In genomic region chr5:57717238-57717905, GRCm38 (mm10) we compare ENCODE assay signal across 7 mouse cellular contexts. TPM values are rescaled to one million over a fixed set of nuclear protein-coding genes. Genes with fewer than 3 reads are reported as not detected.
DNase-seq lines count a peak whose midpoint lies in the region; ATAC-seq and TF ChIP-seq lines count a peak whose summit lies in the region.

No protein-coding gene starts in this region.

- intact Hi-C loops in gastrocnemius, postnatal 14 days (cut with DNase I; ENCODE audit: low total_unique reads), result loop anchor here (10.0 kb wide), 1 partner anchor 1017 kb away; no protein-coding TSS in a partner anchor

- H3K27ac ChIP-seq in intestine, embryonic 15.5 days, result peak overlapping the region; percentile 91
- H3K27ac ChIP-seq in limb, embryonic 11.5 days (replicated peaks; ENCODE audit: low read depth, low read length), result peak overlapping the region; percentile 82
- H3K27ac ChIP-seq in midbrain, embryonic 12.5 days (replicated peaks), result peak overlapping the region; percentile 89
- peak overlapping the region; percentile 21; the same call in 1 of the 2 replicates for H3K27ac ChIP-seq in spleen, adult 2 months (ENCODE audit: insufficient read depth, low read length)

- no peaks in the 10 kb centered on the region for H3K27me3 ChIP-seq in intestine, embryonic 15.5 days (replicated peaks)
- H3K27me3 ChIP-seq in limb, embryonic 11.5 days (ENCODE audit: control insufficient read depth, insufficient read depth, low read length), result peaks cover 8% of the 10 kb centered on the region; the same call in 1 of the 2 replicates
- peaks cover 25% of the 10 kb centered on the region for H3K27me3 ChIP-seq in midbrain, embryonic 12.5 days
- H3K27me3 ChIP-seq in spleen, adult 2 months (ENCODE audit: control insufficient read depth, insufficient read depth, low read length), result peaks cover 31% of the 10 kb centered on the region

- no peaks in the 10 kb centered on the region for H3K36me3 ChIP-seq in intestine, embryonic 15.5 days
- no peaks in the 10 kb centered on the region for H3K36me3 ChIP-seq in limb, embryonic 11.5 days (ENCODE audit: control insufficient read depth, insufficient read depth, low read length)
- no peaks in the 10 kb centered on the region; the same call in 1 of the 2 replicates for H3K36me3 ChIP-seq in midbrain, embryonic 12.5 days
- no peaks in the 10 kb centered on the region for H3K36me3 ChIP-seq in spleen, adult 2 months (ENCODE audit: control insufficient read depth, insufficient read depth, low read length)

- H3K4me3 ChIP-seq in intestine, embryonic 15.5 days (replicated peaks), result peak overlapping the region; percentile 58
- H3K4me3 ChIP-seq in limb, embryonic 11.5 days (ENCODE audit: low read depth, low read length), result peak overlapping the region; percentile 60
- H3K4me3 ChIP-seq in midbrain, embryonic 12.5 days, result peak overlapping the region; percentile 68
- peak overlapping the region; percentile 39 for H3K4me3 ChIP-seq in spleen, adult 2 months (ENCODE audit: extremely low read depth, insufficient read depth, insufficient read length)

- ATAC-seq in common myeloid progenitor, adult 5-6 weeks (replicated peaks; ENCODE audit: low read depth, poor library complexity, severe bottlenecking), result peak; percentile 20
- peak; percentile 36 for ATAC-seq in intestine, embryonic 15.5 days
- ATAC-seq in limb, embryonic 11.5 days (ENCODE audit: insufficient number of reproducible peaks, low FRiP score, low TSS enrichment, low read depth), result 0 out of 2 replicates have a peak, but pooled peaks have one; percentile 20
- peak; percentile 14 for ATAC-seq in midbrain, embryonic 12.5 days (ENCODE audit: low FRiP score, low read depth)

- no peak for TF ChIP-seq POLR2A in spleen, adult 2 months (IDR thresholded peaks at IDR 0.05; ENCODE audit: low read depth, low read length)

- H3K4me2 ChIP-seq in intestine, embryonic 15.5 days (replicated peaks), result peak overlapping the region; percentile 93
- peak overlapping the region; percentile 80 for H3K4me2 ChIP-seq in limb, embryonic 11.5 days (ENCODE audit: low read depth, severe bottlenecking)
- H3K4me2 ChIP-seq in midbrain, embryonic 12.5 days (replicated peaks), result peak overlapping the region; percentile 90

- DNase-seq in adrenal gland, adult 2 months, result peak; percentile 53
- DNase-seq in gastrocnemius, postnatal 14 days, result peak; percentile 69
- peak; percentile 79 for DNase-seq in limb, embryonic 11.5 days (ENCODE audit: low spot score)
- no peak for DNase-seq in spleen, adult 2 months (ENCODE audit: low read depth in 1 of 2, low spot score in 2 of 2)

- H3K4me1 ChIP-seq in intestine, embryonic 15.5 days (replicated peaks), result peaks cover 13% of the 10 kb centered on the region; the same call in 1 of the 2 replicates
- H3K4me1 ChIP-seq in limb, embryonic 11.5 days (ENCODE audit: control insufficient read depth, insufficient read depth, low read length), result peaks cover 4% of the 10 kb centered on the region; the same call in 1 of the 2 replicates
- peaks cover 20% of the 10 kb centered on the region for H3K4me1 ChIP-seq in midbrain, embryonic 12.5 days
- H3K4me1 ChIP-seq in spleen, adult 2 months (ENCODE audit: control insufficient read depth, insufficient read depth, insufficient read length), result peaks cover 10% of the 10 kb centered on the region

- H3K9ac ChIP-seq in intestine, embryonic 15.5 days, result peak overlapping the region; percentile 58
- peak overlapping the region; percentile 72 for H3K9ac ChIP-seq in limb, embryonic 11.5 days (ENCODE audit: low read length)
- H3K9ac ChIP-seq in midbrain, embryonic 12.5 days (replicated peaks), result peak overlapping the region; percentile 71

- under 1% methylated on average over 53 of the region's 53 CpGs for WGBS in intestine, embryonic 15.5 days
- WGBS in limb, embryonic 11.5 days, result under 1% methylated on average over 53 of the region's 53 CpGs
- under 1% methylated on average over 53 of the region's 53 CpGs for WGBS in midbrain, embryonic 12.5 days
- WGBS in spleen, adult 2 months, result 1% methylated on average over 53 of the region's 53 CpGs

- TF ChIP-seq CTCF in spleen, adult 2 months (IDR thresholded peaks at IDR 0.05; ENCODE audit: extremely low read depth, insufficient read depth, insufficient read length, insufficient replicate concordance), result no peak

- H3K9me3 ChIP-seq in intestine, embryonic 15.5 days, result no peaks in the 10 kb centered on the region
- no peaks in the 10 kb centered on the region for H3K9me3 ChIP-seq in limb, embryonic 11.5 days (ENCODE audit: control insufficient read depth, low read length)
- no peaks in the 10 kb centered on the region for H3K9me3 ChIP-seq in midbrain, embryonic 12.5 days

RNA-seq across cellular contexts. Expression of gene Pcdh7, which starts 0.4 kb away (rescaled TPM):
- total RNA-seq in adrenal gland, adult 2 months (2021), result 1 to 10 TPM; 1.4 to 2.6 TPM
- 1.1 and 1.8 TPM in 2 replicates for polyA plus RNA-seq in adrenal gland, adult 2 months (2012; rRNA removed)
- total RNA-seq in common myeloid progenitor, adult 5-6 weeks (2017), result 8.1 and 8.7 TPM in 2 replicates
- total RNA-seq in gastrocnemius, postnatal 14 days (2021), result 1 to 10 TPM; 5.8 to 7.4 TPM
- 5.8 and 6.4 TPM in 2 replicates for polyA plus RNA-seq in intestine, embryonic 15.5 days (2015; fragmentation: Nextera tagmentation; extraction: Ambion mirVana)
- 5.1 and 6.8 TPM in 2 replicates for polyA plus RNA-seq in limb, embryonic 11.5 days (2014; fragmentation: Nextera tagmentation; extraction: Ambion mirVana)
- 10.8 and 11.6 TPM in 2 replicates for polyA plus RNA-seq in midbrain, embryonic 12.5 days (2016; fragmentation: Nextera tagmentation; extraction: Ambion mirVana)
- 2.3 and 2.8 TPM in 2 replicates for polyA plus RNA-seq in spleen, adult 2 months (2012; rRNA removed)

Comparison
In these comparisons a context has a peak if more than half of its experiments do, and no peak if none do; other contexts are left out.
1. DNase-seq: peak in adrenal gland, adult 2 months (single experiment), gastrocnemius, postnatal 14 days (single experiment) and limb, embryonic 11.5 days (single experiment); none in spleen, adult 2 months (0 of 2).
2. H3K27ac ChIP-seq: peak in every context shown above with its lines; median percentile 91 in intestine, embryonic 15.5 days; 89 in midbrain, embryonic 12.5 days; 82 in limb, embryonic 11.5 days; 21 in spleen, adult 2 months.
3. Peak in every context shown above with its lines, with median percentiles within 50 percentile points of each other: ATAC-seq, H3K4me2 ChIP-seq, H3K4me3 ChIP-seq and H3K9ac ChIP-seq.